ENCODE assay signal across 16 mouse cellular contexts in genomic region chr1:24097541-24097940, GRCm38 (mm10). TPM values are rescaled to one million over a fixed set of nuclear protein-coding genes. Genes with fewer than 3 reads are reported as not detected.
DNase-seq lines count a peak whose midpoint lies in the region; ATAC-seq and TF ChIP-seq lines count a peak whose summit lies in the region.
"Had no signal": no experiment of that assay in that cellular context is flagged by ENCODE, and none has a peak within 500 bp of the region (broad histone marks: within the 10 kb centered on the region; RNA-seq: fewer than 3 reads in every experiment).

No protein-coding gene starts in this region.

- peak overlapping the region; percentile 24 for H3K4me2 ChIP-seq in heart, embryonic 14.5 days (ENCODE audit: low read length)
- H3K4me2 ChIP-seq in intestine, embryonic 16.5 days (ENCODE audit: low read depth, low read length) = peak overlapping the region; percentile 47
- H3K4me2 ChIP-seq in neural tube, embryonic 13.5 days = peak overlapping the region; percentile 34
- H3K4me2 ChIP-seq: lung, embryonic 15.5 days had no signal

- peaks cover 3 to 13% of the 10 kb centered on the region in 2 experiments; a peak in 3 of 4 replicates for H3K4me1 ChIP-seq in heart, embryonic 14.5 days (ENCODE audit: control insufficient read depth in 2 of 2, insufficient read depth in 2 of 2, low read length in 2 of 2)
- peaks cover 2% of the 10 kb centered on the region for H3K4me1 ChIP-seq in heart, adult 2 months (ENCODE audit: control insufficient read depth, insufficient read depth, low read length)
- H3K4me1 ChIP-seq in embryonic facial prominence, embryonic 10.5 days = peaks cover 24% of the 10 kb centered on the region
- H3K4me1 ChIP-seq in intestine, embryonic 16.5 days (ENCODE audit: control insufficient read depth, insufficient read depth, low read length) = 0 out of 2 replicates have a peak, but pooled peaks cover 7% of the 10 kb centered on the region
- H3K4me1 ChIP-seq in neural tube, embryonic 13.5 days (replicated peaks) = peaks cover 22% of the 10 kb centered on the region

- no peak for ATAC-seq in heart, embryonic 14.5 days (ENCODE audit: insufficient number of reproducible peaks, insufficient read depth, low FRiP score, low read depth)
- peak; percentile 45 for ATAC-seq in intestine, embryonic 16.5 days
- no peak for ATAC-seq in neural tube, embryonic 13.5 days (ENCODE audit: low read depth)
- ATAC-seq: inflammation-experienced regulatory T-cells, adult 6 months had no signal

- H3K36me3 ChIP-seq in heart, embryonic 14.5 days (ENCODE audit: control insufficient read depth, insufficient read depth, low read length) = no peaks in the 10 kb centered on the region
- no peaks in the 10 kb centered on the region; the same call in 1 of the 2 replicates for H3K36me3 ChIP-seq in heart, adult 2 months (ENCODE audit: control insufficient read depth, insufficient read depth, low read length)
- H3K36me3 ChIP-seq in embryonic facial prominence, embryonic 10.5 days (replicated peaks) = no peaks in the 10 kb centered on the region
- H3K36me3 ChIP-seq in intestine, embryonic 16.5 days (ENCODE audit: control insufficient read depth, insufficient read depth, low read length) = no peaks in the 10 kb centered on the region
- no peaks in the 10 kb centered on the region for H3K36me3 ChIP-seq in neural tube, embryonic 13.5 days
- H3K36me3 ChIP-seq: G1E; heart, embryonic 10.5 days; lung, embryonic 15.5 days; midbrain, embryonic 10.5 days had no signal

- H3K27ac ChIP-seq in heart, embryonic 14.5 days (replicated peaks in 1 of 2; ENCODE audit: control insufficient read depth in 1 of 2, insufficient read depth in 1 of 2, low read depth in 2 of 2, low read length in 2 of 2) = no peak overlapping the region
- no peak overlapping the region for H3K27ac ChIP-seq in heart, adult 2 months
- H3K27ac ChIP-seq in embryonic facial prominence, embryonic 10.5 days (replicated peaks) = no peak overlapping the region
- H3K27ac ChIP-seq in intestine, embryonic 16.5 days (ENCODE audit: low read length) = peak overlapping the region; percentile 89
- no peak overlapping the region for H3K27ac ChIP-seq in neural tube, embryonic 13.5 days (replicated peaks)
- H3K27ac ChIP-seq: heart, embryonic 10.5 days; layer of hippocampus, adult 2 months; lung, embryonic 15.5 days; midbrain, embryonic 10.5 days had no signal

- TF ChIP-seq CTCF in heart, adult 2 months (IDR thresholded peaks at IDR 0.05) = no peak

- no peaks in the 10 kb centered on the region for H3K27me3 ChIP-seq in heart, embryonic 14.5 days (ENCODE audit: control insufficient read depth, insufficient read depth, low read length)
- no peaks in the 10 kb centered on the region for H3K27me3 ChIP-seq in heart, adult 2 months (ENCODE audit: control insufficient read depth, insufficient read depth, low read length)
- H3K27me3 ChIP-seq in embryonic facial prominence, embryonic 10.5 days (replicated peaks; ENCODE audit: low read depth, poor library complexity, severe bottlenecking) = no peaks in the 10 kb centered on the region
- no peaks in the 10 kb centered on the region for H3K27me3 ChIP-seq in intestine, embryonic 16.5 days (replicated peaks; ENCODE audit: control insufficient read depth, insufficient read depth, low read length)
- H3K27me3 ChIP-seq in neural tube, embryonic 13.5 days = no peaks in the 10 kb centered on the region
- H3K27me3 ChIP-seq: lung, embryonic 15.5 days had no signal

- no peak for TF ChIP-seq EP300 in heart, adult 2 months (IDR thresholded peaks at IDR 0.05; ENCODE audit: insufficient read depth, low read depth, low read length)

- WGBS in heart, embryonic 14.5 days = 53% methylated on average over 8 of the region's 8 CpGs
- 46% methylated on average over 8 of the region's 8 CpGs for WGBS in heart, adult 2 months
- WGBS in embryonic facial prominence, embryonic 10.5 days = 57% methylated on average over 8 of the region's 8 CpGs
- WGBS in intestine, embryonic 16.5 days = 25% methylated on average over 8 of the region's 8 CpGs
- WGBS in neural tube, embryonic 13.5 days = 27% methylated on average over 8 of the region's 8 CpGs

- H3K9me3 ChIP-seq in heart, embryonic 14.5 days (ENCODE audit: control insufficient read depth, low read length) = no peaks in the 10 kb centered on the region
- H3K9me3 ChIP-seq in embryonic facial prominence, embryonic 10.5 days = no peaks in the 10 kb centered on the region
- no peaks in the 10 kb centered on the region for H3K9me3 ChIP-seq in intestine, embryonic 16.5 days (ENCODE audit: control insufficient read depth, low read length)
- no peaks in the 10 kb centered on the region for H3K9me3 ChIP-seq in neural tube, embryonic 13.5 days
- H3K9me3 ChIP-seq: heart, embryonic 10.5 days; lung, embryonic 15.5 days; midbrain, embryonic 10.5 days had no signal

- intact Hi-C loops in heart, adult 2 months (cut with DNase I) = loop anchor here (5.0 kb wide), 1 partner anchor 175 kb away; the partner anchor contains the start of gene Smap1
- intact Hi-C loops in left cerebral cortex, postnatal 25 days (cut with DNase I) = no loop called here

- no peak for TF ChIP-seq POLR2A in heart, adult 2 months (IDR thresholded peaks at IDR 0.05; ENCODE audit: insufficient read depth, low read depth, low read length)

- no peak overlapping the region for H3K9ac ChIP-seq in heart, embryonic 14.5 days (ENCODE audit: low read length)
- H3K9ac ChIP-seq in heart, adult 2 months (ENCODE audit: low read depth, low read length) = no peak overlapping the region
- H3K9ac ChIP-seq in intestine, embryonic 16.5 days (ENCODE audit: low read depth, low read length) = peak overlapping the region; percentile 51
- peak overlapping the region; percentile 54; the same call in 1 of the 2 replicates for H3K9ac ChIP-seq in neural tube, embryonic 13.5 days
- H3K9ac ChIP-seq: lung, embryonic 15.5 days had no signal

- H3K79me2 ChIP-seq in heart, adult 2 months (replicated peaks; ENCODE audit: control insufficient read depth, insufficient read depth, low read length) = peaks cover 6% of the 10 kb centered on the region; the same call in 1 of the 2 replicates

- H3K4me3 ChIP-seq in heart, embryonic 14.5 days (ENCODE audit: control insufficient read depth in 1 of 2, insufficient read depth in 1 of 2, low read depth in 1 of 2, low read length in 2 of 2) = no peak overlapping the region
- H3K4me3 ChIP-seq in heart, adult 2 months = no peak overlapping the region
- 0 out of 2 replicates have a peak overlapping the region, but pooled peaks have one; percentile 16 for H3K4me3 ChIP-seq in embryonic facial prominence, embryonic 10.5 days
- peak overlapping the region; percentile 30 for H3K4me3 ChIP-seq in intestine, embryonic 16.5 days (ENCODE audit: low read length)
- peak overlapping the region; percentile 15; the same call in 1 of the 2 replicates for H3K4me3 ChIP-seq in neural tube, embryonic 13.5 days
- H3K4me3 ChIP-seq: heart, embryonic 10.5 days; layer of hippocampus, adult 2 months; lung, embryonic 15.5 days; midbrain, embryonic 10.5 days had no signal

- no peak for DNase-seq in heart, adult 2 months
- no peak for DNase-seq in embryonic facial prominence, embryonic 10.5 days (ENCODE audit: low spot score)
- DNase-seq in urinary bladder, postnatal 14 days (ENCODE audit: low spot score) = no peak
- DNase-seq in thymus, adult 18-20 months = no peak
- DNase-seq in left cerebral cortex, postnatal 25 days (ENCODE audit: low spot score in 2 of 2) = no peak
- DNase-seq: cerebellum, adult 11-12 months; retina, postnatal 1 day had no signal

RNA-seq across cellular contexts. Expression of gene Fam135a, which starts 2.6 kb away (rescaled TPM):
- polyA plus RNA-seq in heart, embryonic 14.5 days (2014; fragmentation: Nextera tagmentation; extraction: Ambion mirVana) = 25.6 and 28.9 TPM in 2 replicates
- total RNA-seq in heart, adult 2 months (2021) = 10 to 100 TPM; 21.0 to 21.1 TPM
- polyA plus RNA-seq in heart, adult 2 months (2012; rRNA removed) = 6.6 and 14.4 TPM in 2 replicates
- polyA plus RNA-seq in embryonic facial prominence, embryonic 10.5 days (2016; fragmentation: Nextera tagmentation; extraction: Ambion mirVana) = 43.6 and 46.5 TPM in 2 replicates
- polyA plus RNA-seq in intestine, embryonic 16.5 days (2015; fragmentation: Nextera tagmentation; extraction: Ambion mirVana) = 31.3 and 31.8 TPM in 2 replicates
- 39.3 and 39.5 TPM in 2 replicates for polyA plus RNA-seq in neural tube, embryonic 13.5 days (2015; fragmentation: Nextera tagmentation; extraction: Ambion mirVana)
- total RNA-seq in left cerebral cortex, postnatal 25 days (2021) = 10 to 100 TPM; 27.1 to 31.0 TPM
- polyA plus RNA-seq: G1E had no signal

Comparison
In these comparisons a context has a peak if more than half of its experiments do, and no peak if none do; other contexts are left out.
1. H3K4me3 ChIP-seq: peak in embryonic facial prominence, embryonic 10.5 days (single experiment), intestine, embryonic 16.5 days (single experiment) and neural tube, embryonic 13.5 days (single experiment); none in heart, embryonic 14.5 days (0 of 2) and heart, adult 2 months (single experiment).
2. H3K9ac ChIP-seq: peak in intestine, embryonic 16.5 days (single experiment) and neural tube, embryonic 13.5 days (single experiment); none in heart, embryonic 14.5 days (single experiment) and heart, adult 2 months (single experiment).
3. Peak in every context shown above with its lines, with median percentiles within 50 percentile points of each other: H3K4me2 ChIP-seq.